ENCODE assay signal across 7 mouse cellular contexts in the genomic region with DNA sequence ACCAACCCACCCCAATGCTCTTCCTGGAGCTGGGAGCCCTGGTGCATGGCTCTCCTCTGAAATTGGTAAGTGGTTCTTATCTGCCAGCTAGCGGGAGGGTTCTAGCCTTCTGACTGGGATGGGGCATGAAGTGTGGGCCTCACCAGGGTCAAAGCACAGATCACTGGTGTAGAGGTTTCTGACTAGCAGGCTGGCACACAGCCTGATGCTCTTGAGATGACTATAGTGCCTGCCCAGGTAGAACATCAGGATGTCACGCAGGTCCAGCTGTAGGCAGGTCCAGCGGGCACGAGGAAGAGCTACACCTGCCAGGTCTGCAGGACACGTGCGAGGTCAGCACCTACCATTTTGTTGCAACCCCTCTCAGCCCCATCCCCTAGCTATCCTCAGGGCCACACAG. TPM values are rescaled to one million over a fixed set of nuclear protein-coding genes. Genes with fewer than 3 reads are reported as not detected.
DNase-seq lines count a peak whose midpoint lies in the region; ATAC-seq lines count a peak whose summit lies in the region.

No protein-coding gene starts in this region.

- DNase-seq in lung, postnatal 10 days = no peak
- DNase-seq in MN1 (ENCODE audit: low spot score) = no peak
- DNase-seq in kidney, postnatal 14 days = no peak

- H3K4me3 ChIP-seq in lung, embryonic 15.5 days = peak overlapping the region; percentile 70; the same call in 1 of the 2 replicates
- peak overlapping the region; percentile 74 for H3K4me3 ChIP-seq in forebrain, embryonic 12.5 days (replicated peaks)
- peak overlapping the region; percentile 64; the same call in 1 of the 2 replicates for H3K4me3 ChIP-seq in limb, embryonic 15.5 days
- H3K4me3 ChIP-seq in stomach, embryonic 16.5 days (replicated peaks; ENCODE audit: low read length) = peak overlapping the region; percentile 82; the same call in 1 of the 2 replicates

- H3K4me2 ChIP-seq in lung, embryonic 15.5 days = peak overlapping the region; percentile 82
- peak overlapping the region; percentile 75 for H3K4me2 ChIP-seq in forebrain, embryonic 12.5 days
- H3K4me2 ChIP-seq in limb, embryonic 15.5 days = peak overlapping the region; percentile 81
- H3K4me2 ChIP-seq in stomach, embryonic 16.5 days (ENCODE audit: low read depth, low read length) = peak overlapping the region; percentile 96

- H3K36me3 ChIP-seq in lung, embryonic 15.5 days = no peaks in the 10 kb centered on the region
- H3K36me3 ChIP-seq in forebrain, embryonic 12.5 days (replicated peaks) = peaks cover 7% of the 10 kb centered on the region
- H3K36me3 ChIP-seq in limb, embryonic 15.5 days = peaks cover 3% of the 10 kb centered on the region; the same call in 1 of the 2 replicates
- 0 out of 2 replicates have a peak, but pooled peaks cover 3% of the 10 kb centered on the region for H3K36me3 ChIP-seq in stomach, embryonic 16.5 days (ENCODE audit: control insufficient read depth, insufficient read depth, low read length)

- no peaks in the 10 kb centered on the region for H3K9me3 ChIP-seq in lung, embryonic 15.5 days
- no peaks in the 10 kb centered on the region for H3K9me3 ChIP-seq in forebrain, embryonic 12.5 days
- no peaks in the 10 kb centered on the region for H3K9me3 ChIP-seq in limb, embryonic 15.5 days
- H3K9me3 ChIP-seq in stomach, embryonic 16.5 days (replicated peaks; ENCODE audit: control insufficient read depth, low read length) = no peaks in the 10 kb centered on the region

- H3K9ac ChIP-seq in lung, embryonic 15.5 days = peak overlapping the region; percentile 68; the same call in 1 of the 2 replicates
- H3K9ac ChIP-seq in forebrain, embryonic 12.5 days = peak overlapping the region; percentile 76
- no peak overlapping the region for H3K9ac ChIP-seq in limb, embryonic 15.5 days
- H3K9ac ChIP-seq in stomach, embryonic 16.5 days (ENCODE audit: low read length) = peak overlapping the region; percentile 90

- WGBS in lung, embryonic 15.5 days = 86% methylated on average over 6 of the region's 6 CpGs
- WGBS in forebrain, embryonic 12.5 days = 92% methylated on average over 6 of the region's 6 CpGs
- 86% methylated on average over 6 of the region's 6 CpGs for WGBS in limb, embryonic 15.5 days
- WGBS in stomach, embryonic 16.5 days = 86% methylated on average over 6 of the region's 6 CpGs

- H3K27ac ChIP-seq in lung, embryonic 15.5 days = no peak overlapping the region
- H3K27ac ChIP-seq in forebrain, embryonic 12.5 days = no peak overlapping the region
- no peak overlapping the region for H3K27ac ChIP-seq in limb, embryonic 15.5 days
- no peak overlapping the region for H3K27ac ChIP-seq in stomach, embryonic 16.5 days (ENCODE audit: low read length)

- H3K27me3 ChIP-seq in lung, embryonic 15.5 days = no peaks in the 10 kb centered on the region
- no peaks in the 10 kb centered on the region for H3K27me3 ChIP-seq in forebrain, embryonic 12.5 days
- no peaks in the 10 kb centered on the region for H3K27me3 ChIP-seq in limb, embryonic 15.5 days
- H3K27me3 ChIP-seq in stomach, embryonic 16.5 days (ENCODE audit: control insufficient read depth, insufficient read depth, low read length) = no peaks in the 10 kb centered on the region

- H3K4me1 ChIP-seq in lung, embryonic 15.5 days = peaks cover 16% of the 10 kb centered on the region
- peaks cover 24% of the 10 kb centered on the region for H3K4me1 ChIP-seq in forebrain, embryonic 12.5 days
- peaks cover 11% of the 10 kb centered on the region for H3K4me1 ChIP-seq in limb, embryonic 15.5 days
- H3K4me1 ChIP-seq in stomach, embryonic 16.5 days (ENCODE audit: control insufficient read depth, insufficient read depth, low read length) = peaks cover 14% of the 10 kb centered on the region

- no peak for ATAC-seq in lung, embryonic 15.5 days (ENCODE audit: borderline replicate concordance, extremely low read depth, low FRiP score, low TSS enrichment)
- no peak for ATAC-seq in forebrain, embryonic 12.5 days (ENCODE audit: low FRiP score)
- ATAC-seq in limb, embryonic 15.5 days (ENCODE audit: insufficient number of reproducible peaks, low FRiP score, low TSS enrichment, low read depth) = no peak
- no peak for ATAC-seq in stomach, embryonic 16.5 days (ENCODE audit: insufficient read depth, low FRiP score)

RNA-seq across cellular contexts. Expression of a gene that starts 1.1 kb away (rescaled TPM):
- polyA plus RNA-seq in lung, embryonic 15.5 days (2015; fragmentation: Nextera tagmentation; extraction: Ambion mirVana) = 32.2 and 32.8 TPM in 2 replicates
- polyA plus RNA-seq in forebrain, embryonic 12.5 days (2016; fragmentation: Nextera tagmentation; extraction: Ambion mirVana) = 38.2 and 41.1 TPM in 2 replicates
- polyA plus RNA-seq in limb, embryonic 15.5 days (2015; fragmentation: Nextera tagmentation; extraction: Ambion mirVana) = 16.8 and 21.3 TPM in 2 replicates
- 20.9 and 22.1 TPM in 2 replicates for polyA plus RNA-seq in stomach, embryonic 16.5 days (2015; fragmentation: Nextera tagmentation; extraction: Ambion mirVana)

RNA-seq across cellular contexts. Expression of a gene that starts 8.3 kb away (rescaled TPM):
- 18.1 and 21.7 TPM in 2 replicates for polyA plus RNA-seq in lung, embryonic 15.5 days (2015; fragmentation: Nextera tagmentation; extraction: Ambion mirVana)
- polyA plus RNA-seq in forebrain, embryonic 12.5 days (2016; fragmentation: Nextera tagmentation; extraction: Ambion mirVana) = 7.7 and 9.8 TPM in 2 replicates
- polyA plus RNA-seq in limb, embryonic 15.5 days (2015; fragmentation: Nextera tagmentation; extraction: Ambion mirVana) = 16.7 and 22.2 TPM in 2 replicates
- polyA plus RNA-seq in stomach, embryonic 16.5 days (2015; fragmentation: Nextera tagmentation; extraction: Ambion mirVana) = 41.5 and 49.4 TPM in 2 replicates

RNA-seq across cellular contexts. Expression of a gene that starts 14.6 kb away (rescaled TPM):
- polyA plus RNA-seq in lung, embryonic 15.5 days (2015; fragmentation: Nextera tagmentation; extraction: Ambion mirVana) = 51.4 and 53.5 TPM in 2 replicates
- 51.6 and 55.5 TPM in 2 replicates for polyA plus RNA-seq in forebrain, embryonic 12.5 days (2016; fragmentation: Nextera tagmentation; extraction: Ambion mirVana)
- polyA plus RNA-seq in limb, embryonic 15.5 days (2015; fragmentation: Nextera tagmentation; extraction: Ambion mirVana) = 45.3 and 48.0 TPM in 2 replicates
- polyA plus RNA-seq in stomach, embryonic 16.5 days (2015; fragmentation: Nextera tagmentation; extraction: Ambion mirVana) = 57.1 and 63.8 TPM in 2 replicates

RNA-seq across cellular contexts. Expression of a gene that starts 15.6 kb away (rescaled TPM):
- polyA plus RNA-seq in lung, embryonic 15.5 days (2015; fragmentation: Nextera tagmentation; extraction: Ambion mirVana) = 20.1 and 20.6 TPM in 2 replicates
- polyA plus RNA-seq in forebrain, embryonic 12.5 days (2016; fragmentation: Nextera tagmentation; extraction: Ambion mirVana) = 20.9 and 23.4 TPM in 2 replicates
- polyA plus RNA-seq in limb, embryonic 15.5 days (2015; fragmentation: Nextera tagmentation; extraction: Ambion mirVana) = 21.9 and 25.4 TPM in 2 replicates
- polyA plus RNA-seq in stomach, embryonic 16.5 days (2015; fragmentation: Nextera tagmentation; extraction: Ambion mirVana) = 22.4 and 23.5 TPM in 2 replicates

RNA-seq across cellular contexts. Expression of a gene that starts 18.7 kb away (rescaled TPM):
- polyA plus RNA-seq in lung, embryonic 15.5 days (2015; fragmentation: Nextera tagmentation; extraction: Ambion mirVana) = 2.2 and 2.5 TPM in 2 replicates
- polyA plus RNA-seq in forebrain, embryonic 12.5 days (2016; fragmentation: Nextera tagmentation; extraction: Ambion mirVana) = 2.5 and 3.3 TPM in 2 replicates
- 1.8 and 2.6 TPM in 2 replicates for polyA plus RNA-seq in limb, embryonic 15.5 days (2015; fragmentation: Nextera tagmentation; extraction: Ambion mirVana)
- polyA plus RNA-seq in stomach, embryonic 16.5 days (2015; fragmentation: Nextera tagmentation; extraction: Ambion mirVana) = 2.7 and 3.4 TPM in 2 replicates
